Mouse (Mus musculus) thymus, adult 2 months (tissue): ENCODE measurements around the gene Lrp1.

Experiments
- CTCF ChIP-seq: fragments of 200-500 bp; IDR thresholded peaks from 2 replicates; pipeline ENCODE4 v1.5.1; 2012; ENCODE audit warnings: mild to moderate bottlenecking, control low read depth, low read length, moderate library complexity, borderline replicate concordance; ENCODE audit not compliant: control insufficient read depth, poor library complexity, insufficient read depth; ENCODE audit errors: extremely low read depth
- POLR2A ChIP-seq: fragments of 200-500 bp; IDR thresholded peaks from 2 replicates; pipeline ENCODE4 v1.6.1; 2012; ENCODE audit warnings: mild to moderate bottlenecking, low read length, control low read depth, moderate library complexity; ENCODE audit not compliant: control insufficient read depth, poor library complexity, insufficient read depth; ENCODE audit errors: extremely low read depth

- no peak for TF ChIP-seq POLR2A
- no peak for TF ChIP-seq CTCF
Observed at GRCm38 (mm10) chr10:127585598-127585997, 35.4 kb downstream of the Lrp1 start.
